Mouse (Mus musculus) lung, adult 2 months (tissue): ENCODE results near the gene Olfm2.

Experiments
- CTCF ChIP-seq: fragments of 200-500 bp; IDR thresholded peaks from 2 replicates; pipeline ENCODE4 v1.5.1; 2011; ENCODE audit warnings: mild to moderate bottlenecking, low read length, control low read depth; ENCODE audit not compliant: insufficient read depth
- POLR2A ChIP-seq: fragments of 200-500 bp; IDR thresholded peaks from 2 replicates; pipeline ENCODE4 v1.6.1; 2011; ENCODE audit warnings: low read depth, mild to moderate bottlenecking, control low read depth, low read length, borderline replicate concordance; ENCODE audit errors: extremely low read depth

- TF ChIP-seq POLR2A (no peak), CTCF (no peak)
These were observed 79.6 kb downstream of the Olfm2 start for GRCm38 (mm10) chr9:20666510-20667034.
